Mouse (Mus musculus) CH12.LX (cell line): Measurements from ENCODE around the gene Nsdhl.

Experiments used
- CTCF ChIP-seq, 2 experiments: IDR thresholded peaks in 1 of 2; conservative IDR thresholded peaks in 1 of 2; 2 replicates each; pipeline ENCODE4 v1.5.1; 2011 to 2012; ENCODE audit warnings: low read depth in 2 of 2, low read length in 2 of 2, improper control_type of control experiment in 1 of 2, inconsistent platforms in 1 of 2, mild to moderate bottlenecking in 1 of 2, moderate library complexity in 1 of 2
- E2F4 ChIP-seq: IDR thresholded peaks from 2 replicates; pipeline ENCODE4 v1.6.1; 2011; ENCODE audit warnings: low read depth, low read length, improper control_type of control experiment; ENCODE audit not compliant: insufficient replicate concordance
- EP300 ChIP-seq: IDR thresholded peaks from 2 replicates; pipeline ENCODE4 v1.6.1; 2011; ENCODE audit warnings: low read length, improper control_type of control experiment
- MEF2A ChIP-seq: IDR thresholded peaks from 2 replicates; pipeline ENCODE4 v1.6.1; 2014; ENCODE audit warnings: low read depth, mild to moderate bottlenecking, inconsistent platforms, low read length, improper control_type of control experiment, borderline replicate concordance
- MXI1 ChIP-seq: IDR thresholded peaks from 2 replicates; pipeline ENCODE4 v1.6.1; 2011; ENCODE audit warnings: mild to moderate bottlenecking, low read depth, low read length, improper control_type of control experiment
- MYC ChIP-seq: IDR thresholded peaks from 2 replicates; pipeline ENCODE4 v1.6.1; 2011; ENCODE audit warnings: low read depth, mild to moderate bottlenecking, improper control_type of control experiment, low read length
- POLR2A ChIP-seq: IDR thresholded peaks from 2 replicates; pipeline ENCODE4 v1.6.1; 2011; ENCODE audit warnings: low read depth, mild to moderate bottlenecking, improper control_type of control experiment, low read length
- RCOR1 ChIP-seq: conservative IDR thresholded peaks from 2 replicates; pipeline ENCODE4 v1.6.1; 2012; ENCODE audit warnings: low read depth, mild to moderate bottlenecking, inconsistent platforms, low read length, improper control_type of control experiment
- TCF12 ChIP-seq: IDR thresholded peaks from 2 replicates; pipeline ENCODE4 v1.6.1; 2014; ENCODE audit warnings: low read depth, mild to moderate bottlenecking, inconsistent platforms, low read length, improper control_type of control experiment
- USF2 ChIP-seq: conservative IDR thresholded peaks from 2 replicates; pipeline ENCODE4 v1.6.1; 2011; ENCODE audit warnings: low read depth, low read length, improper control_type of control experiment
- ZKSCAN1 ChIP-seq: IDR thresholded peaks from 2 replicates; pipeline ENCODE4 v1.6.1; 2012; ENCODE audit warnings: low read depth, inconsistent platforms, low read length, improper control_type of control experiment, borderline replicate concordance

GRCm38 (mm10) chrX:72960431-72960830 lies 42.1 kb downstream of the Nsdhl start:
- peak; percentile 7 to 52; a peak in 2 of 4 replicates for TF ChIP-seq CTCF (conservative IDR thresholded peaks at IDR 0.05 in 1 of 2, IDR thresholded peaks at IDR 0.05 in 1 of 2; ENCODE audit: low read depth in 2 of 2, low read length in 2 of 2)
- TF ChIP-seq EP300: no peak
- TF ChIP-seq POLR2A: no peak
- TF ChIP-seq MYC: no peak
- TF ChIP-seq RCOR1: no peak
- no peak for TF ChIP-seq MXI1
- TF ChIP-seq TCF12: no peak
- TF ChIP-seq ZKSCAN1: no peak
- no peak for TF ChIP-seq MEF2A
- TF ChIP-seq USF2: no peak
- TF ChIP-seq E2F4: no peak
